Mouse (Mus musculus) cerebellum, adult 11-12 months (tissue): ENCODE results near the gene Ppara.

Experiments
- DNase-seq: peaks from one replicate; pipeline ENCODE4 v3.0.0; 2022

Ppara gene

DNA sequence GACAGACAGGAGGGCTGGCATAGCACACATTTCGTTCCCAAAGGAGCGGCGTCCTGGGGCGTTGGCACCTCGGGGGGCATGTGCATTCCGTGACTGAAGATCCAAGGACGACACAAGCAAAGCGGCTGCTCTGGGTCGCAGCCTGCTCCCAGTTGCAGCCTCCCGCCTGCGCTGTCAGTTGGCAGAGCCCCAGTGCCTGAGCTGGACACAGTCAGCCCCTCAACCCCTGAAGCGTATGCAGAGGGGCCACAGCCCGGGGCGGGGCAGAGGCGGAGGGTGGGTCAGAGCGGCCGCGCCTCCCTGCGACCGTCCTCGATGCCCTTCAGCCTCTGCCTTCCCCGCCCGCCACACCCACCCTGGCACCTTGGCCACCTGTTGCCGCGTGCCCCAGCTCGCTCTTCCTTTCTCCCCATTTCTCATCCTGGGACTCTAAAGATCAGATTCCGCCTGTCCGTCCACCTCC is at the start of gene Ppara:
Gene Ppara, plus strand, starts transcription at position 413 of the 463 bp plus-strand sequence.
- DNase-seq = no peak

DNA sequence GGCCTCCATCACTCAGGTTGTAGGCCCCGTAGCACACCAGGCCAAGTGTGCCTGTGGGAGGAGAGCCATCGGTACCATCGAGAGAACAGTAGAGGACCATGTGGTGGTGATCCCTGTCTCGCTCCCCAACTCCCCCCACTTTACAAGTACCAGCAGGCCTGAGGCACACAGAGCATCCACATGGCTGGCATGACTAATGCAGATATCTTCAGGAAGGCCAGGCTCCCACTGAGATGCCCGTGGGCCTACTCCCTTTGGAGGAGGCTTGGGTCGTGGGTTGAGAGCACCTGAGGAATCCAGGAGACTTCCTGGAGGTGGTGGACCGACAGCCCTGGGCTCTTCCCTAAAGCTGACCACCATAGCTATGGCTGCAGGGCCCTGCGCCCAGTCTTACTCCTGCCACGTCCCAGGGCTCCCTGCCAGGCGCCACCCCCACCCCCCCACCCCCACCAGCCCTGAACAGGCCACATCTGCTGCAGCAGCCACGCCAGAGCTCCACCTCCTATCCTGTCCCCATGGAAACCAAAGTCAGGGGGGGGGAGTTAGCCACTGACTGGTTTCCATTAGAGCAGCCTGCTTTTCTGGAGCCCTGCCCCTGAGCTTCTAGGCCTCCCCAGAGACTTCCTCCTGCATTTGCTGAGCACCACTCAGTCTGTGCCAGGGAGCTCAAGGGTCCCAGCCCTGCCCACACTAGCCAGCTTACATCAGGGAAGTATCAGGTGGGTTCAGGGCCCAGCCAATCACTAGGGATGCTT is 48.0 kb upstream of the Ppara start:
- peak; percentile 73 for DNase-seq

DNA sequence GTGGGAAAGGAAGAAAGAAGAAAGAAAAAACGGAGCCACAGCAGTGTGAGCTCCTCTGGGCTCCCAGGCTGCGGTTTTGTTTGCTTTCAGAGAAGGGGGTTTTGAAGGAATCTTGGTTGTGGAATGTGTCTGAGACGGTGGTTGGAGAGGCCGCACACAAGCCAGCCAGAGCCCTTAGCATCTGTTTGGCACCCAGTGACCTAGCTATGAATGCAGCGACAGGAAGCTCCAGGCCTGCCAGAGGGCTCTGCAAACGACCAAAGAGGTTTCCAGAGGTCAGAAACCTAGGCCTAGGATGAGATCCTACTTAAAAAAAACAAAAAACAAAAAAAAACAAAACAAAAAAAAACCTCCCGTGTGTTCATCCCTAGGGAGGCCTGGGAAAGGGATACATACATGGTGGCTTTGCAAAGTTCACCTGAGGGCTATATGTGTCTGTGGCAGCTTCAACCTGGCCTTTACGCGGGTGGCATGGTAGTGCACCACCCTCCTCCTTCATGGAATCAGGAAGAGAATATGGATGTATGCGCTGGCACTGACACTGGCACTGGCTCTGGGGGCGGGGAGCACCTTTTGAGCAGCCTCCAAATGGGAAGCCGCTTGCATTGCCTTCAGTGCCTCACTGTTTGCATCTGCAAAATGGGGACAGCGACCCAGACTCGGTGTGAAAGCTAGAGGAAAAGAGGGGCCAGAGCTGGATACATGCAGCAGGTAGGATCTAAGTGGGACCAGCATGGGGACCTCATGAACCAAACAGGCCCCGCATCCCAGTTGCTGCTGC is 47.0 kb upstream of the Ppara start:
- no peak for DNase-seq

DNA sequence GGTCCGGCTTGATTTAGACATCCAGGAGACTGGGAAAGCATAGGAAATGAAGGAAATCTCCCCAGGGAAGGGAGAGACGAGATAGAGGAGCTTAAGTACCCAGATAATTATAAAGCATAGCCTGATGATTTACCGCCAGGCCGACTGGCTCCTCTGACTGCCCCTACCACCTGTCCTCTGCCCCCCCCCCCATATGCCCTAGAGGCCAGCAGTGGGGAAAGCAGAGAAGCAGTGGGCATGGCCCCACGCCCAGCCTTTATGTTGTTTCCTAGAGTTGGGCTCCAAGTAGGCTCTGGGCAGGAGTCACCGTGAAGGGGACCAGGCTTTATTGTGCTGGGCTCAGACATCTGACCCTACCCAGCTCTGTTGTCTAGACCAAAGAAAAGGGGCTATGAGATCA is 46.0 kb upstream of the Ppara start:
- no peak for DNase-seq

DNA sequence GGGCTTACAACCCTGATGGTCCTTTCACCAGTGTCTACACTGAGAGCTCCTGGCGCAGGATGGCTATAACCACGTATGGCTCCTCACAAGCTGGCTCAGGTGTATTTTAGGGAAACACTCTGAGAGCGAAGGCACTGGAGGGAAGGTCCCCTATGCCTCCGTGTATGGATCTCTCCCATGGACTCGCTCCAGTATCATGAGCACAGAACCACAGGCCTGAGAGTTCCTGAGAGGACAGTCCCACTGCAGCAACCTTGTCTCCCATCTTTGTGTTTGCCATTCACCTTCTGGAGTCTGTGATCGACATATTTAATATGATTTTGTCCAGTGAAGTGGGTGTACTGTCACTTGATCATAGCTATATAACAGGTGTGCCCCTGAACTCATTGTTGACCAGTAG is 45.3 kb upstream of the Ppara start:
- DNase-seq = no peak

DNA sequence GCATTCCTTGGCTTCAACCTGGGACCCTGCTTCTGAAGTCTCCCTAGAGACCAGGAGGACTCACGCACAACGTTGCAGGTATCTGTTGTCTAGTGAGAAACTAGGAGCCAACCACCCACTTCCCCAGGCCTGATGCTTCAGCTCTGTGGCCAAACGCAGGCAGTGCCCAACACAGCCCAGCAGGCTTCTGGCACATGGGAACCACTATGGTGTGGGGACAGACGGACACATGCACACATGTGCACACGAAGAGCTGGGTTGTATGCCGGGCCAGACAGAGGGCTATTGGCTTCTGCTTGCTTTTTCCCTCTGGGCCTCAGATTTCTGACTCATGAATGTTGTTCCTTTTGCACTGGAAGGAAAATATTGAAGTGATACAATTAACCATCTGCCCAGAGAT is 44.7 kb upstream of the Ppara start:
- DNase-seq = peak; percentile 65

DNA sequence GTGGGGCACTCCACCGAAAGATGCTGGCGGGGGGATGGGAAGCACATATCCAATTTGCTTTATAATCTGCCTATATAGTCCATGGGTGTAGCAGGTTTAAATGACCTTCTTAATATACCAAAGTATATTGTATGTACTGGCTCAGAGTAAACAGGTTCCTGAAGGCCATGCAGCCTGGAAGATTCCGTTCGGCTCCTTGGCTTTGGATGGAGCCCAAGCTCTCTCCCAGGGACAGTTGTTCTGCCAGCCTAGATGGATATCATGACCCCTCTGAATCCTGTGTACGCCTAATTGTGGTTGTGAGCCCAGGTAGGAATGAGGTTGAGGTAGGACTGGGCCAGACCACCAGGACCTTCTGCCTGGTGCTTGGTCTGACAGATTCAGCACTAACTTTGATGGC is 43.9 kb upstream of the Ppara start:
- DNase-seq = no peak

DNA sequence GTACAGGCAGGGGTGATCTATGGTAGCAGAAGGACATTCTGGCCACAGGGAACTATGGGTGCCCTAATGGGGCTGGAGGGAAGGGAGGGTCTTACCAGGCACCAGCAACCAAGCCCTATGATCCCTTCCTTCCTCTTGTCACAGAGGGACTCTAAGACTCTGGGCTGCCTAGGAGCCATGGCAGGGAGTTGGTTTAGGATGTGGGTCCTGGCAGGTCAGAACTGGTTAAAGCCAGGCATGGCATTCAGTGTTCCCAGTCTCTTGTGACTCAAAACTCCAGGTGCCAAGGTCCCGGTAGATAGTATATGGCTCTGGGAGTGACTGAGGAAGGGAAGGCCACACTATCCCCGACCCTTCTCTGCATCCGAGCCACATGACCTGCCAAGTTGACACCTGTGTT is 41.7 kb upstream of the Ppara start:
- DNase-seq = no peak

DNA sequence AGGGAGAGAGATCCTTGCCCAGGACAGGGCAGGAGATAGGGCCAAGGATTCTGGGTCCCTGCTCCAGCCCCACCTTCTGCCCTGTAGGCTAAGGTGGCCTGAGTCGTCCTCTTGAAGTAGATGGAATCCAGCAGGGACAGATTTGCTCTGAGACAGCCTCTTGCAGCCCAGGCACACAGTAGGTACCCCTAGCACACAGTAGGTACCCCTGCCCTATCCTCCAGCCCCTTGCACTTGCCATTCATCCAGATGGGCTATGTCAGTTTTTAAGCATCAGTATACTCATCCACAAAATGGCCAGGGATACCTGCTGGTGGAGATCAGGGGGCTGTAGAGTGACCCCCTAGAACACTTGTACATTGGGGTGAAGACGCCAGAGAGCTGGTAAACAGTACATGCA is 41.0 kb upstream of the Ppara start:
- no peak for DNase-seq

DNA sequence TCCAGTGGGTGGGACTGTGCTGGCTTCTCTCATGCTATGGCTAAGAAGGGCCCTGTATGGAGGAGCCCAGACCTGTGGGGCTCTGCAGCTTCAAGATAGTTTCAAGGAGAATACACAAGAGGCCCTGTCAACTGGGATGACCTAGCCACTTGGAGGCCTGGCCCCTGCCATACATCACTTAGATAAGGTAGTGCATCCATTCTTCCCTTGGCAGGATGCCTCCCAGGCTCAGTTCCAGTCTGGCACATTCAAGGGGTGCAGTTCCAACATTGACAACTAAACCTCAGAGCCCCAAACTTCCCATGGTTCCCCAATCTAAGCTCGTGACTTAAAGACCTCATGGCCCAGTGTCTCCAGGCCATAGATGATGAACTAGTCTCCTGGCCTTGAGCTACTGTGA is 40.4 kb upstream of the Ppara start:
- DNase-seq = peak; percentile 61

DNA sequence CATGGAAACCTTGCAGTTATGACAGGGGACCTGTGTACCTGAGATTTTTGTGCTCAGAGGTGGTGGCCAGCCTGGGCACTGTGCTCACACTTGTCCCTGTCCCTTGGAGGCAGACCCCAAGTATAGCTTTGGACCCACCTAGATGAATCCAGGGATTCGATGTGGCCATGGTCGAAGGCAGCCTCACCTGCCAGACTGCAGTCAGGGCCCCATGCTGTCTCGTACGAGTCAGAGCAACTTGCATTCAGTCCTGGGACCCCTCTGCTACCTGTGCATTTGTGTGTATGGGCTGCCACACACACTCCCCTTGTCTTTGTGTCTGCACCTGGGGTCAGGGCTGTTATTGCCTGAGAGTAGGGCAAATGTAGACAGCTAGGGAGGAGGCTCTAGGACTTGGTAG is 39.5 kb upstream of the Ppara start:
- no peak for DNase-seq

DNA sequence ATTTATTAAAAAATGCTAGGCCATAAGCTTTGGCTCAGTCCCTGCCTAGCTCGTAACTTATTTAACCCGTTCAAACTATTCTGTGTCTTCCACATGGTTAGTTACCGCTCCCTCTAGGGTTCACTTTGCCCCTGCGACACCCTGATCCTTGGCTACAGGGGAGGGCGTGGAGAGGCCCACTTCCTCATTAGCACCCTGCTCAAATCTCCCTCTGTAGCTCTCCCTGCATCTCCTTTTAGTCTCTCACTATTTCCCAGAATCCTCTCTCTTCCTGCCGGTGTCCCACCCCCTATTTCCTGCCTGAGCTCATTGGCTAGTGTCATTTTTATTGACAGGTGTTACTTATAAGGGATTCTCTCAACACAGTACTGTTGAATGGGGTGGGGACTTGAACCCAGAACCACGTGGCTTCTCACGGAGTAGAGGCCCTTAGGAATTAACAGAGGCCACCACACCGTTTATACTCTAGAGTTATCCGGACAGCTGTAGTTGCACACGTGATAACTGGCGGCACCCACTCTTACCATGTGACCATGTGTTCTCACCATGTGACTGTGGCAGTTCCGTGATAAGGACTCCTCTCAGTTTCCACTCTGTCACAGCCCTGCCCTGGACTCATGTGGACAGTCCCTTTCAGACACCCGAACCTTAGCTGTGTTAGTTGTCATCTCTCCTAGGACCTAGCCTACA is 36.3 kb upstream of the Ppara start:
- peak; percentile 44 for DNase-seq

DNA sequence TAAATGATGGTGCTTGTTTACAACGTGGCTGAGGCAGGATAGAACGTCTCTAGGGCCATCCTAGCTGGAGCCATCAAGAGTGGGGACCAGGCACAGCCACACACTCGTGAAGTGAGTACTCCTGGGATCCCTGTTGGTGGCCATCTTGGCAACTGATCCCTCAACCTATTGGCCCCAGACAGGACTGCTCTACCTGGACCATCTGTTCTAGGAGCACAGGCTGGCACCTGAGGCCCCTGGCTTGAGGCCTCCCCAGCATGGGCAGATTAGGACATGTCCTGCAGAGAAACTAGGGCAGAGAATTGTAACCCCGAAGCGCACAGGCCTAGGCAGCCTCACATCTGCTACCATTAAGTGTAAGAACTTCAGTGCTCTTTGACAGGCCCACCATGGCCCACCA is 35.3 kb upstream of the Ppara start:
- DNase-seq = peak; percentile 95

DNA sequence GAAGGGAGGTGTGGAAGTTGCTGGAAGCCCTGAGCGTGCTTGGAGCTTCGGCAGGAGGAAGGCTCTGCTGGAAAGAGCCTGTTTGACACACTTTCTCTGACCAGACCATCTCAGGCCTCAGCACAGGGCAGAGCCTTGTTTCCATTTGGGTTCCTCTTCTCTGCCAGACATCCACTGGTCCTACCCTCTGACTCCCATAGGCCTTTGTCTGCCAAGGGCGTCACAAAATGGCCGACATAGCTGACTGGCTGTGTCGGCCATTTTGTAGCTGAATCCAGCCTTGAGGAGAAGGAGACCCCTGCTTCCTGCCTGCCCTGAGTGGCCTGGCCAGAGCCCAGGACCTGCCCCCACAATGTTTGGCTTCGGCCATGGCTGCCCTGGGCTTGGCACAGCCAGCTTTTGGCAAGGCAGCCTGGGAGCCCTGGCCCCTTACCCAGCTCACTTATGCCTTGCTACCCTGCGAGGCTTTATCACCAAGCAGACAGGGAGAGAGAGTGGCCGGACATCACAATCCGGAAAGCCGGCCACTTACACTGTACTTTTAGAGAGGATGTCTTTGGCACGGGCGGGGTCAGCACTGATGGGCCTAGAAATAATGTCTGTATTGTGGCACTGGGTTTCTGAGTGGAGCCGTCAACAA is 34.8 kb upstream of the Ppara start:
- DNase-seq = peak; percentile 75

DNA sequence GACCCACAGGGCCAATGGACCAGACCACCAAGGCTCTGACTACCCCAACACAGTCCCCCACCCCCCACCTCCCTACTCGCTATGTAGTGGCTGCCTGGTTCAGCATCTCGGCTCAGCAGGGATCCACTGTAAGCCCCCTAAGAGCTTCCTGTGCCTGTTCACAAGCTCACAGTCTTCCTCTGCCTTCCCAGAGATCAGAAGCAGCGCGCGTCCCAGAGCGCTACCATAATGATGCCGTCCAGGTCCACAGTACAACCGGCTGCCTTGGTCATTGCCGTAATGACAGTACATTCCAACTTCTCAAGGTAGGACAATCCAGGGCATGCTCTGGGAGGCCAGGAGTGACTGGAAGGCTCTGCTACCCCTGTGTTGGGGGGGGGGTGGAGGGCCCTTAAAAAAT is 34.1 kb upstream of the Ppara start:
- peak; percentile 47 for DNase-seq

DNA sequence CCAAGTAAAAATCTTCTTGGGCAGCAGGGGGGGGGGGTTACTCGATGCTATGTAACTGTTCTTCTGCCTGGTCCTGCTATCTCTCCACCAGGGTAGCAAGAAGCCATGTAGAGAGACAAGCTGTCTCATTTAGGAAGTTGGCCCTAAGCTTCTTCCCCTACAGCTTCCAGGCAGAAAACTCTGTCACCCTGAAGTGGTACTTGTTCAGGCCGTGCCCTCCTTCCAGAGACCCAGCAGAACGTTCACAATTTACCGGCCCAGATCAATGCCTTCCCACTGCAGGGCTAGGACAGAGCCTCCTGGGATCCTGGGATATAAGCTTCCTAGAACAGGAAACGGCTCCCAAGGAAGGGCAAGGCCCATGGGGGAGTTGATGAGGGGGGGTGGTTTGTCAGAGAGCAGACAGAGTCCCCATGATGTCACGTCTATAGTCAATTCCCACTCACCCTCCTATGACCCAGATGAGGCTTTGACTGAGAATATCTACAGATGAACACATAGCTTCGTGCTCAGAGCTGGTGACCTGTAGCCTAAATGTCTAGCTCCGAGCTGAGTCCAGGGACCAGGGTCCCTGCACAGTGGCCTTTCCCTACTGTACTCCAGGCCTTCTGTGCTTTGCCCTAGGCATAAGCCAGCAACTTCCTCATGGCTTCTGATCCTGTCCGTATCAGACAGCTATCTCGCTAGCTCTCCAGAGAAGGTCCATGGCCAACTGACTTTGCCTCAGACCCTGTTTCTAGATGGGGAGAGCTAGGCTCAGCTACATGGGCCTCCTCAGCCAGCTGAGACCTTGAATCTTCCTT is 33.5 kb upstream of the Ppara start:
- DNase-seq = peak; percentile 42

DNA sequence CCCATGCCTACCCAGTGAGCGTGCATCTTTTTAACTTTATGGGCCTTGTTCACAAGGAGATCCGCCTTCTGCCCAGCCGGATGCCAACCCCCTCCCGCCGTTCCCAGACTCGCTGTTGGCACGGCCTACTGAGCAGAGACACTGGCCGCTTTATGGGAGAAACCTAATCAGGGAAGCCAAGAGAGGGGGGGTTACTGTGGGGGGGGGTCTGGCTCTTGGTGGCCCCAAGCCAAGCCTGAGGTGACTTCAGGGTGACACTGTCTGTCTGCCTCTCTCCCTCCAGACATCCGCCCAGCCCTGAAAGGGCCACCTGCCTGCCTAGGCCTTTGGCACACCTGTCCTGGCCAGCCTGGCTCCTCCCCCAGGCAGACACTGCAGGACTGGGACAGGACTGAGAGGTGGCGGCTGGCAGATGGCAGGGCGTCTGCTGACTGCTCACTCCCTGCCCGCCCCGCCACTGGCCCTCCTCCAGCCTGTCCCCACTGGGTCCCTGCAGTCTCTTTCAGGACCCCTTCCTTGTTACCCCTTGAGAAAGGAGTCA is 32.3 kb upstream of the Ppara start:
- DNase-seq = peak; percentile 96

DNA sequence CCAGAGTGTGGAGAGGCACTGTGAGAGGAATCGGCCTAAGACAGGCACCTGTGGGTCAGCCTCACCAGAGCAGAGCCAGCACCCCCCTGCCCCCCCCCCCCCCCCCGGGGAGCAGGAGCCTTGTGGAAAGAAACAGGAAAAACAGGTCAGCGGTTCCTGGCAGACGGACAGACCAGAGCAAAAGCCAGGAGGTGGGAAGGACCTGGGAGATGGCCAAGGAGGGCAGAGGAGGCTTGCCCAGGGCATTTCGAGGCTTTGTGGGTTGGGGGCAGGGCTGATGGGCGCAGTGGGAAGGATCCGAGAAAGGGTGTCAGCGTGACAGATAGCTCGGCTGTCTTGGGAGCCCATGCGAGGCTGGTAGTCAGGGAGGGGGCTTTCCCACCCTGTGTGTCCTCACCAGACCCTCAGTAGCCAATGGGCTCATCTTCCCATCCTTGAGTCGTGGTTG is 31.6 kb upstream of the Ppara start:
- peak; percentile 87 for DNase-seq

DNA sequence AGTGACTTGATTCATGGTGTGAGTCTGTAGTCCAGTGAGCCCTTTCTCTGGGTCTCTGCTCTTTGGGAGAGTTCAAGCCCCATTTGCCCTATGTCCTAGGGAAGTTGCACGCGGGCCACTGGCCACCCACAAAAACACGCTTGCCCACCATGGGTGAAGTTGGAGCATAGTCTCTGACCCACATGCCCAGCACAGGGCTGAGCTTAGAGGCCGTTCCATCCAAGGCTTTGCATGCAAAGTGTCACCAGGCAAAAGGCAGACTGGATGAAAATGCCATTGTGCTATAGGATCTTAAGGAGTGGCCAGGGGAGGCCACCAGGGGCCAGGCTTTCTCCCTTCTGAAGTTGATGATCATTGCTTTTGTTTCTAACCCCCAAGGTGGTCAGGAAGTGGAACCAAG is 30.9 kb upstream of the Ppara start:
- DNase-seq = peak; percentile 36

DNA sequence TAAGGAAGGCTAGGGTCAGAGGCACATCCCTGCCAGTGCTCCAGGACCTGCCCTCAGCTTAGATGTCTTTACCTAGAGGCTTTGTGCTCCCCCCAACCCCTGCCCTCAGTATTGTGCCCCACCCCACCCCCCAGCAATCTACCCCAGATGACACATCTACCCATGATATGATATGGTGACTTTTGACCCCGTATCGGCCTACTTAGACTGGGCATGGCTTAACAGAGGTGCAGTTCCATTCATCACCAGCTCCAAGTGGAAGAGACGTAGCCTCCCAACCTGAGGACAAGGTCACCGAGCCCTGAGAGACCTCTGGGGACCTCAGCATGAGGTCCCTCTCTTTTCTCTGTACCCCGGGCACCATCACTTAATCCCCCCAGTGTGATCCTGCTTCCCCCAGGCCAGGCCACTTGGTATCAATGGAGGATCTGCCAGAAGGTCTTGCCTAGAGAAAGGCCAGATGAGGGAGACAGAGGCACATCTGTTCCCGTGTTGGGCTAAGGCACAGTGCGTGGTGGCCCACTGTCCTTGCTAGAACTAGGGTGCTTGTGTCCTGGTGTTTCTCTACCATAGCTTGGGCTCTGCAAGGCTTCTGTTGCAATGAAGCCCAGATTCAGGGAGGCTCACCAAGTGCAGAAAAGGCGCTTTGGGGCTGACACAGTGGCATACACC is 30.3 kb upstream of the Ppara start:
- peak; percentile 50 for DNase-seq

DNA sequence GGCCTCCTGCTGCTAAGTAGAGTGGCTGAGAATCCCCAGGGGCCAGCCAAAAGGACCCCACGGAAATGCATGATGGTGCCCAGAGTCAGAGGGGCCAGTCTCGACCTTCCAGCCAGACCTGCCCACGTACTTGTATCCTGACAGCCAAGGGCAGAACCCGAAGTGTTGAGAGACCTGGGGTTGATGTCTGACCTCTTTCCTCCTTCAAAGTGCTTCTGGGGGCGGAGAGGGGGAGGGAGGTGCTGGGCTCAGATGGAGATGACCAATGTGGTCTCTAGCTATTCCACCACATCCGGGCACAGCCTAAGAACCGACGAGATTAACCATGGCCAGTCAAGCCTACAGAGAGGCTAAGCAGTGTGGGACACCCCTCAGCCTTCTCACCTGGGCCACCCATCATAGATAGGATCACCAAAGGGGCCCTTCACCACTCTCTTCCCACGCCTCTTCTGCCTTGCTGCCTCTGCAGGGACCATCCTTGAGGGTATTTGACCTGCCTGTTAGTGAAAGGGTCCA is 29.7 kb upstream of the Ppara start:
- DNase-seq = peak; percentile 46
